Mouse (Mus musculus) kidney, adult 18-20 months (tissue): ENCODE data around the gene Cacfd1.

ENCODE experiments used
- DNase-seq: peaks from one replicate; pipeline ENCODE4 v3.0.0; 2021

Cacfd1 gene

GRCm38 (mm10) chr2:27009714-27010244 is at the start of gene Cacfd1:
Gene Cacfd1, plus strand, starts transcription at chr2:27009926.
- peak; percentile 92 for DNase-seq

GRCm38 (mm10) chr2:26960756-26961155 is 49.0 kb upstream of the Cacfd1 start:
- DNase-seq: peak; percentile 35

GRCm38 (mm10) chr2:26963923-26964723 is 45.6 kb upstream of the Cacfd1 start, which contains the start of gene Rexo4:
Gene Rexo4, minus strand, starts transcription at chr2:26964386.
- peak; percentile 94 for DNase-seq

- no peak for DNase-seq
Observed at GRCm38 (mm10) chr2:26964724-26965370, 44.9 kb upstream of the Cacfd1 start.

- no peak for DNase-seq
Observed at GRCm38 (mm10) chr2:26967262-26967661, 42.5 kb upstream of the Cacfd1 start.

- DNase-seq: no peak
Observed at GRCm38 (mm10) chr2:26973116-26973515, 36.6 kb upstream of the Cacfd1 start, which contains the start of gene Adamts13. Gene Adamts13, plus strand, starts transcription at chr2:26973416.

- no peak for DNase-seq
Observed at GRCm38 (mm10) chr2:26973960-26974359, 35.8 kb upstream of the Cacfd1 start.

- no peak for DNase-seq
Observed at GRCm38 (mm10) chr2:26980361-26980760, 29.4 kb upstream of the Cacfd1 start.

- no peak for DNase-seq
Observed at GRCm38 (mm10) chr2:26984179-26984578, 25.5 kb upstream of the Cacfd1 start.

- no peak for DNase-seq
Observed at GRCm38 (mm10) chr2:26984640-26985039, 25.1 kb upstream of the Cacfd1 start.

GRCm38 (mm10) chr2:26993936-26994335 is 15.8 kb upstream of the Cacfd1 start:
- DNase-seq: no peak

- DNase-seq: no peak
Observed at GRCm38 (mm10) chr2:26997498-26997897, 12.2 kb upstream of the Cacfd1 start.

GRCm38 (mm10) chr2:26997993-26998392 is 11.7 kb upstream of the Cacfd1 start:
- DNase-seq: no peak

- DNase-seq: no peak
Observed at GRCm38 (mm10) chr2:27006255-27006654, 3.5 kb upstream of the Cacfd1 start.

- DNase-seq: no peak
Observed at GRCm38 (mm10) chr2:27007701-27008100, 2.0 kb upstream of the Cacfd1 start.

- peak; percentile 78 for DNase-seq
Observed at GRCm38 (mm10) chr2:27017802-27018201, 8.1 kb downstream of the Cacfd1 start.

- DNase-seq: no peak
Observed at GRCm38 (mm10) chr2:27019530-27019929, 9.8 kb downstream of the Cacfd1 start.

- no peak for DNase-seq
Observed at GRCm38 (mm10) chr2:27021103-27021502, 11.4 kb downstream of the Cacfd1 start.

- DNase-seq: no peak
Observed at GRCm38 (mm10) chr2:27022612-27023011, 12.9 kb downstream of the Cacfd1 start.

GRCm38 (mm10) chr2:27024136-27024535 is 14.4 kb downstream of the Cacfd1 start:
- no peak for DNase-seq

GRCm38 (mm10) chr2:27025545-27025944 is 15.8 kb downstream of the Cacfd1 start:
- DNase-seq: no peak

GRCm38 (mm10) chr2:27026332-27026731 is 16.6 kb downstream of the Cacfd1 start:
- DNase-seq: no peak

- no peak for DNase-seq
Observed at GRCm38 (mm10) chr2:27026857-27027617, 17.3 kb downstream of the Cacfd1 start.
